Mouse (Mus musculus) cortical plate, adult 2 months (tissue): ENCODE data around the gene Mrpl47.
"Not testable (repeated sequence)": the region's sequence is repeated elsewhere in the genome, so short reads cannot be mapped to it uniquely, and the experiment has no call there.

Experiments
- CTCF ChIP-seq: fragments of 200-500 bp; IDR thresholded peaks from 2 replicates; pipeline ENCODE4 v1.5.1; 2011; ENCODE audit warnings: mild to moderate bottlenecking, control low read depth, low read length; ENCODE audit not compliant: insufficient read depth; ENCODE audit errors: extremely low read depth
- POLR2A ChIP-seq: fragments of 200-500 bp; IDR thresholded peaks from 2 replicates; pipeline ENCODE4 v1.6.1; 2011; ENCODE audit warnings: mild to moderate bottlenecking, low read length, control low read depth; ENCODE audit not compliant: insufficient read depth; ENCODE audit errors: extremely low read depth

- TF ChIP-seq CTCF, POLR2A: not testable (repeated sequence)
These were observed 8.0 kb upstream of the Mrpl47 start for GRCm38 (mm10) chr3:32745426-32745825.
